Mouse (Mus musculus): ENCODE measurements at regions not wholly inside any gene's neighbourhood (a gene's known extent, or its start where the extent isn't known, plus 50 kb on each side); places are given as distances from the start of the nearest gene placed in this dataset.

GRCm38 (mm10) chr3:157763487-157764199 lies 161.2 kb downstream of the Cth start:
- WGBS = 25% methylated on average over 6 of the region's 6 CpGs
- Histone ChIP-seq H3K27ac (ENCODE audit: insufficient read depth, low read depth, low read length) (no peak overlapping the region), H3K4me1 (ENCODE audit: control insufficient read depth, insufficient read depth, low read length) (no peaks in the 10 kb centered on the region), H3K36me3 (ENCODE audit: control insufficient read depth, insufficient read depth, low read length) (no peaks in the 10 kb centered on the region), H3K27me3 (replicated peaks; ENCODE audit: control insufficient read depth, insufficient read depth, low read length) (no peaks in the 10 kb centered on the region), H3K4me3 (ENCODE audit: insufficient read depth, low read depth, low read length) (no peak overlapping the region)
- TF ChIP-seq CTCF (conservative IDR thresholded peaks at IDR 0.05; ENCODE audit: insufficient read depth, insufficient read length, low read depth, low read length) (no peak), POLR2A (IDR thresholded peaks at IDR 0.05; ENCODE audit: low read depth, low read length) (no peak)
- DNase-seq = no peak

- DNase-seq = no peak
- Histone ChIP-seq H3K27me3 (replicated peaks; ENCODE audit: control insufficient read depth, insufficient read depth, low read length) (no peaks in the 10 kb centered on the region), H3K36me3 (ENCODE audit: control insufficient read depth, insufficient read depth, low read length) (no peaks in the 10 kb centered on the region), H3K4me3 (ENCODE audit: insufficient read depth, low read depth, low read length) (no peak overlapping the region), H3K4me1 (ENCODE audit: control insufficient read depth, insufficient read depth, low read length) (no peaks in the 10 kb centered on the region), H3K27ac (ENCODE audit: insufficient read depth, low read depth, low read length) (no peak overlapping the region)
- 89% methylated on average over 1 of the region's 1 CpGs for WGBS
- TF ChIP-seq CTCF (conservative IDR thresholded peaks at IDR 0.05; ENCODE audit: insufficient read depth, insufficient read length, low read depth, low read length) (no peak), POLR2A (IDR thresholded peaks at IDR 0.05; ENCODE audit: low read depth, low read length) (no peak)
Observed at GRCm38 (mm10) chr3:157759856-157760255, 165.0 kb downstream of the Cth start.

DNA sequence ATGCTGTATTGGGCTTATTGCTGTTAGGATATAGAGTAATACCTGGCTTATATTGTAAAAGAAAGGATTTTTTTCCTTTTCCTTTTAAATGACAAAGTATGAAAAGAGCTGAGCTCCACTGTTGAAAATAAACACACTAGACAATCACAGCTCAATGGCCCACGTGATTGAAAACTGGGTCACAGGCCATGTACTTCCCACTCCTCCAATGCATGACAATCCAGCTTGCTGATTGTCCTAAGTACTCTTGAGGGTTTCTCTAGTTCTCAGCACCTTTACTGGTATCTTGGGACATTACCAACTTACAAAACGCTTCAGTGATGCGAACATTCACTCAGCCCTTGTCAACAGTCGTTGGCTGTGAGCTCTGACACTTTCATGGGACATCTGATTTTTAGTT lies 170.1 kb downstream of the Cth start:
- Histone ChIP-seq H3K27me3 (replicated peaks; ENCODE audit: control insufficient read depth, insufficient read depth, low read length) (no peaks in the 10 kb centered on the region), H3K4me3 (ENCODE audit: insufficient read depth, low read depth, low read length) (no peak overlapping the region), H3K27ac (ENCODE audit: insufficient read depth, low read depth, low read length) (no peak overlapping the region), H3K36me3 (ENCODE audit: control insufficient read depth, insufficient read depth, low read length) (no peaks in the 10 kb centered on the region), H3K4me1 (ENCODE audit: control insufficient read depth, insufficient read depth, low read length) (no peaks in the 10 kb centered on the region)
- 66% methylated on average over 4 of the region's 4 CpGs for WGBS
- no peak for DNase-seq
- no peak for TF ChIP-seq CTCF (conservative IDR thresholded peaks at IDR 0.05; ENCODE audit: insufficient read depth, insufficient read length, low read depth, low read length)
- TF ChIP-seq POLR2A (IDR thresholded peaks at IDR 0.05; ENCODE audit: low read depth, low read length) = no peak

DNA sequence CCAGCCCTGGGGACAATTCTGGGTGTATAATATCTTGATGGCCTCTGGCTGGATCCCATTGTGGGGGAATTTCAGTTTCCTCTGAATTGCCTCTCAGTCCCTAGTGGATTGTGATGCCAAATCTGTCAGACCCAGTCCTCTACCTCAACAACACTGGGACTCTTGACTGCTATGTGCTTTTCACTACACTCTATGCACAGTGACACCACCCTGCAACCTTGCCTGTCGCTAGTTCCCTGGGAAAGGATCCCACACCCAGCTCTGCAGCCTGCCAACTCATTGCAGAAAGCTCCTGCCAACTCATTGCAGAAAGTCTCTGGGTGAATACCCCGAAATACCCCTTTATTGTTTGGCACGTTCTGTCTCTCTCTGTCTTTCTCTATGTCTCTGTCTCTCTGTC lies 174.6 kb downstream of the Cth start:
- H3K4me3 ChIP-seq (ENCODE audit: insufficient read depth, low read depth, low read length) = no peak overlapping the region
- DNase-seq = no peak
- H3K27ac ChIP-seq (ENCODE audit: insufficient read depth, low read depth, low read length) = no peak overlapping the region
- no peaks in the 10 kb centered on the region for H3K36me3 ChIP-seq (ENCODE audit: control insufficient read depth, insufficient read depth, low read length)
- TF ChIP-seq POLR2A (IDR thresholded peaks at IDR 0.05; ENCODE audit: low read depth, low read length) (no peak), CTCF (conservative IDR thresholded peaks at IDR 0.05; ENCODE audit: insufficient read depth, insufficient read length, low read depth, low read length) (no peak)
- WGBS = 86% methylated on average over 3 of the region's 3 CpGs
- no peaks in the 10 kb centered on the region for H3K4me1 ChIP-seq (ENCODE audit: control insufficient read depth, insufficient read depth, low read length)
- no peaks in the 10 kb centered on the region for H3K27me3 ChIP-seq (replicated peaks; ENCODE audit: control insufficient read depth, insufficient read depth, low read length)

- Histone ChIP-seq H3K4me3 (ENCODE audit: insufficient read depth, low read depth, low read length) (no peak overlapping the region), H3K27ac (ENCODE audit: insufficient read depth, low read depth, low read length) (no peak overlapping the region), H3K4me1 (ENCODE audit: control insufficient read depth, insufficient read depth, low read length) (no peaks in the 10 kb centered on the region), H3K36me3 (ENCODE audit: control insufficient read depth, insufficient read depth, low read length) (no peaks in the 10 kb centered on the region), H3K27me3 (replicated peaks; ENCODE audit: control insufficient read depth, insufficient read depth, low read length) (no peaks in the 10 kb centered on the region)
- TF ChIP-seq CTCF (conservative IDR thresholded peaks at IDR 0.05; ENCODE audit: insufficient read depth, insufficient read length, low read depth, low read length) = no peak
- TF ChIP-seq POLR2A (IDR thresholded peaks at IDR 0.05; ENCODE audit: low read depth, low read length) = no peak
- 55% methylated on average over 3 of the region's 3 CpGs for WGBS
- DNase-seq = no peak
Observed at GRCm38 (mm10) chr3:157748395-157749037, 176.4 kb downstream of the Cth start.

- 64% methylated on average over 1 of the region's 1 CpGs for WGBS
- Histone ChIP-seq H3K27ac (ENCODE audit: insufficient read depth, low read depth, low read length) (no peak overlapping the region), H3K27me3 (replicated peaks; ENCODE audit: control insufficient read depth, insufficient read depth, low read length) (no peaks in the 10 kb centered on the region), H3K4me1 (ENCODE audit: control insufficient read depth, insufficient read depth, low read length) (no peaks in the 10 kb centered on the region), H3K36me3 (ENCODE audit: control insufficient read depth, insufficient read depth, low read length) (no peaks in the 10 kb centered on the region), H3K4me3 (ENCODE audit: insufficient read depth, low read depth, low read length) (no peak overlapping the region)
- peak; percentile 2 for DNase-seq
- TF ChIP-seq POLR2A (IDR thresholded peaks at IDR 0.05; ENCODE audit: low read depth, low read length) (no peak), CTCF (conservative IDR thresholded peaks at IDR 0.05; ENCODE audit: insufficient read depth, insufficient read length, low read depth, low read length) (no peak)
Observed at GRCm38 (mm10) chr3:157743000-157743399, 176.3 kb downstream of the Ptger3 start.

- Histone ChIP-seq H3K36me3 (ENCODE audit: control insufficient read depth, insufficient read depth, low read length) (no peaks in the 10 kb centered on the region), H3K4me3 (ENCODE audit: insufficient read depth, low read depth, low read length) (no peak overlapping the region), H3K27me3 (replicated peaks; ENCODE audit: control insufficient read depth, insufficient read depth, low read length) (no peaks in the 10 kb centered on the region), H3K27ac (ENCODE audit: insufficient read depth, low read depth, low read length) (no peak overlapping the region), H3K4me1 (ENCODE audit: control insufficient read depth, insufficient read depth, low read length) (no peaks in the 10 kb centered on the region)
- DNase-seq = no peak
- TF ChIP-seq POLR2A (IDR thresholded peaks at IDR 0.05; ENCODE audit: low read depth, low read length) = no peak
- no peak for TF ChIP-seq CTCF (conservative IDR thresholded peaks at IDR 0.05; ENCODE audit: insufficient read depth, insufficient read length, low read depth, low read length)
- 92% methylated on average over 1 of the region's 1 CpGs for WGBS
Observed at GRCm38 (mm10) chr3:157739628-157740294, 173.1 kb downstream of the Ptger3 start.
